Mouse (Mus musculus) liver, adult 10 weeks (tissue): ENCODE results near the gene Olfr836. TPM values are rescaled to one million over a fixed set of nuclear protein-coding genes. Genes with fewer than 3 reads are reported as not detected.

Experiments
- polyA plus RNA-seq: library from polyadenylated mRNA; stranded (reverse); fragments of 350-450 nt; fragmentation: Illumina TruSeq; extraction: RNeasy Lipid Tissue Mini Kit (QIAGEN cat#74804); gene quantifications from one replicate; pipeline ENCODE4 v1.2.3, GENCODE M21; 2014; ENCODE audit warnings: low read depth, low replicate concordance

Gene Olfr836
- polyA plus RNA-seq: not detected

GRCm38 (mm10) chr9:19120082-19120481 lies at the start of gene Olfr836:
Olfr836 (plus strand) TSS chr9:19120382.

DNA sequence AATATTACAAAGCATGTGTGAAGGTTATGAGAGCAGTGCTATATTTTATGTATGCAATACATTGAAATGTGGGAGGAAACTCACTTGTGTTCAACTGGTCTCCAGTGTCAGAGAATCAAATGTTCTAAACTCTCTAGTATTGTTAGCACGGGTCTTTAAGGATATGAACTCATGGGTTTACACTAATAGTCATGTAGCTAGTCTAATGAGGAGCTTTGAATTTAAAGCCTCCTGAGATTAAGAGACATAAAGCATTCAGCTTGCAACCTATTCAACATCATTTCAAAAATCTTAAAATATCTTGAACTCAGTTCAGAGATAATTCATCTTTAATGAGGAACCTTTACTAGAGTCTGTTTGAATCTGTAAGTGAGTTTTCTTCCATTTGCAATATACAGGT lies 15.8 kb downstream of the Olfr836 start, which contains the start of gene Olfr837:
Olfr837 (plus strand) TSS at position 301 of the 400 bp plus-strand sequence.

Other genes with a start within 250 kb of the Olfr836 start
- gene Olfr830, start 245.7 kb upstream of the Olfr836 start, polyA plus RNA-seq: not detected
- not detected for gene Olfr832, start 183.3 kb upstream of the Olfr836 start, polyA plus RNA-seq
- gene Olfr834, start 132.4 kb upstream of the Olfr836 start, polyA plus RNA-seq: not detected
- not detected for gene Olfr835, start 87.6 kb upstream of the Olfr836 start, polyA plus RNA-seq
- not detected for gene Olfr837, start 15.9 kb downstream of the Olfr836 start, polyA plus RNA-seq
- gene Olfr839-ps1, start 56.9 kb downstream of the Olfr836 start, polyA plus RNA-seq: not detected
- not detected for gene Olfr843, start 131.6 kb downstream of the Olfr836 start, polyA plus RNA-seq
- gene Olfr844, start 196.0 kb downstream of the Olfr836 start, polyA plus RNA-seq: not detected
- not detected for gene Olfr845, start 216.1 kb downstream of the Olfr836 start, polyA plus RNA-seq
- gene Olfr846, start 243.6 kb downstream of the Olfr836 start, polyA plus RNA-seq: not detected